Mouse (Mus musculus) embryonic facial prominence, embryonic 15.5 days (tissue): ENCODE results near the gene Sypl. TPM values are rescaled to one million over a fixed set of nuclear protein-coding genes. Genes with fewer than 3 reads are reported as not detected.

Experiments used
- ATAC-seq: fragments of 200-750 bp; cut with Nextera tagmentation; 2 replicates; pipeline ENCODE4 v1.8.0; 2017; ENCODE audit warnings: low read depth, moderate TSS enrichment; ENCODE audit not compliant: insufficient number of reproducible peaks, low FRiP score, low TSS enrichment
- H3K27ac ChIP-seq: fragments of 300-500 bp; sonication (generic); replicated peaks from 2 replicates; pipeline ENCODE4 v1.5.1; 2015; ENCODE audit warnings: mild to moderate bottlenecking, inconsistent platforms
- H3K27me3 ChIP-seq: fragments of 300-500 bp; sonication (generic); 2 replicates; pipeline ENCODE4 v1.6.1; 2015; ENCODE audit warnings: inconsistent platforms
- H3K36me3 ChIP-seq: fragments of 300-500 bp; sonication (generic); 2 replicates; pipeline ENCODE4 v1.6.1; 2015; ENCODE audit warnings: mild to moderate bottlenecking, inconsistent platforms
- H3K4me1 ChIP-seq: fragments of 300-500 bp; sonication (generic); 2 replicates; pipeline ENCODE4 v1.6.1; 2015; ENCODE audit warnings: inconsistent platforms
- H3K4me2 ChIP-seq: fragments of 300-500 bp; sonication (generic); replicated peaks from 2 replicates; pipeline ENCODE4 v1.6.1; 2015; ENCODE audit warnings: mild to moderate bottlenecking, inconsistent platforms
- H3K4me3 ChIP-seq: fragments of 300-500 bp; sonication (generic); replicated peaks from 2 replicates; pipeline ENCODE4 v1.5.1; 2015; ENCODE audit warnings: mild to moderate bottlenecking, inconsistent platforms
- H3K9ac ChIP-seq: fragments of 300-500 bp; sonication (generic); 2 replicates; pipeline ENCODE4 v1.6.1; 2015; ENCODE audit warnings: inconsistent platforms
- H3K9me3 ChIP-seq: fragments of 300-500 bp; sonication (generic); replicated peaks from 2 replicates; pipeline ENCODE4 v1.6.1; 2016; ENCODE audit warnings: inconsistent platforms
- WGBS: fragments of 180-500 bp; shearing (Covaris S2); methylation state at CpG from one replicate; pipeline ENCODE4 v1.1.7; 2015; 5-methylcytosine and 5-hydroxymethylcytosine counted together
- polyA plus RNA-seq: library from polyadenylated mRNA; unstranded; fragments of >200 nt; fragmentation: Nextera tagmentation; extraction: Ambion mirVana; gene quantifications from 2 replicates; pipeline ENCODE4 v1.2.1, GENCODE M21; 2015

Sypl gene
- polyA plus RNA-seq, 1 experiment from 2014 or later = 106 TPM

GRCm38 (mm10) chr12:32921532-32922131 is 32.1 kb upstream of the Sypl start:
- Histone ChIP-seq H3K4me2 (no peak overlapping the region), H3K4me3 (no peak overlapping the region), H3K9ac (no peak overlapping the region), H3K9me3 (no peaks in the 10 kb centered on the region), H3K36me3 (no peaks in the 10 kb centered on the region), H3K27ac (no peak overlapping the region), H3K27me3 (no peaks in the 10 kb centered on the region), H3K4me1 (peaks cover 14% of the 10 kb centered on the region)
- ATAC-seq = no peak
- 93% methylated on average over 7 of the region's 7 CpGs for WGBS

- no peak overlapping the region for H3K4me2 ChIP-seq
- no peak for ATAC-seq
These were observed 29.4 kb upstream of the Sypl start for GRCm38 (mm10) chr12:32924245-32924644.

GRCm38 (mm10) chr12:32926331-32927172 is 27.1 kb upstream of the Sypl start:
- Histone ChIP-seq H3K9me3 (no peaks in the 10 kb centered on the region), H3K27ac (peak overlapping the region; percentile 52), H3K4me2 (no peak overlapping the region), H3K27me3 (no peaks in the 10 kb centered on the region), H3K36me3 (no peaks in the 10 kb centered on the region), H3K4me3 (no peak overlapping the region), H3K9ac (no peak overlapping the region), H3K4me1 (peaks cover 30% of the 10 kb centered on the region)
- peak; percentile 68 for ATAC-seq
- 43% methylated on average over 18 of the region's 18 CpGs for WGBS

More at GRCm38 (mm10) chr12:32924245-32924644, 29.4 kb upstream of the Sypl start:
- H3K9ac ChIP-seq = no peak overlapping the region
- WGBS = 46% methylated on average over 3 of the region's 3 CpGs
- H3K36me3 ChIP-seq = no peaks in the 10 kb centered on the region
- no peak overlapping the region for H3K4me3 ChIP-seq
- no peak overlapping the region for H3K27ac ChIP-seq
- H3K4me1 ChIP-seq = peaks cover 30% of the 10 kb centered on the region
- no peaks in the 10 kb centered on the region for H3K9me3 ChIP-seq
- H3K27me3 ChIP-seq = no peaks in the 10 kb centered on the region

GRCm38 (mm10) chr12:32927231-32927835 is 26.4 kb upstream of the Sypl start:
- Histone ChIP-seq H3K27ac (no peak overlapping the region; the same call in 1 of the 2 replicates), H3K27me3 (no peaks in the 10 kb centered on the region), H3K9ac (no peak overlapping the region), H3K9me3 (no peaks in the 10 kb centered on the region), H3K36me3 (no peaks in the 10 kb centered on the region), H3K4me1 (peaks cover 30% of the 10 kb centered on the region), H3K4me2 (no peak overlapping the region), H3K4me3 (no peak overlapping the region)
- WGBS = 73% methylated on average over 10 of the region's 10 CpGs
- ATAC-seq = no peak

GRCm38 (mm10) chr12:32928180-32928579 is 25.5 kb upstream of the Sypl start:
- no peak for ATAC-seq
- no peaks in the 10 kb centered on the region for H3K36me3 ChIP-seq
- H3K4me3 ChIP-seq = no peak overlapping the region
- H3K4me1 ChIP-seq = peaks cover 30% of the 10 kb centered on the region
- no peak overlapping the region for H3K4me2 ChIP-seq
- H3K9ac ChIP-seq = no peak overlapping the region
- H3K27ac ChIP-seq = no peak overlapping the region; the same call in 1 of the 2 replicates
- no peaks in the 10 kb centered on the region for H3K9me3 ChIP-seq
- WGBS = 41% methylated on average over 3 of the region's 3 CpGs
- no peaks in the 10 kb centered on the region for H3K27me3 ChIP-seq

GRCm38 (mm10) chr12:32929831-32930513 is 23.7 kb upstream of the Sypl start:
- WGBS = 86% methylated on average over 11 of the region's 11 CpGs
- H3K9ac ChIP-seq = no peak overlapping the region
- no peak for ATAC-seq

GRCm38 (mm10) chr12:32930566-32930965 is 23.1 kb upstream of the Sypl start:
- WGBS = 78% methylated on average over 7 of the region's 7 CpGs
- Histone ChIP-seq H3K4me1 (peaks cover 27% of the 10 kb centered on the region), H3K4me2 (no peak overlapping the region), H3K4me3 (no peak overlapping the region), H3K9me3 (no peaks in the 10 kb centered on the region), H3K36me3 (no peaks in the 10 kb centered on the region), H3K27me3 (no peaks in the 10 kb centered on the region), H3K9ac (no peak overlapping the region), H3K27ac (no peak overlapping the region)
- no peak for ATAC-seq

More at GRCm38 (mm10) chr12:32929831-32930513, 23.7 kb upstream of the Sypl start:
- Histone ChIP-seq H3K9me3 (no peaks in the 10 kb centered on the region), H3K4me2 (no peak overlapping the region), H3K36me3 (no peaks in the 10 kb centered on the region), H3K4me1 (peaks cover 30% of the 10 kb centered on the region), H3K4me3 (no peak overlapping the region), H3K27me3 (no peaks in the 10 kb centered on the region), H3K27ac (no peak overlapping the region)

GRCm38 (mm10) chr12:32936246-32936946 is 17.3 kb upstream of the Sypl start:
- Histone ChIP-seq H3K27ac (no peak overlapping the region), H3K9me3 (no peaks in the 10 kb centered on the region), H3K36me3 (no peaks in the 10 kb centered on the region), H3K9ac (no peak overlapping the region), H3K27me3 (no peaks in the 10 kb centered on the region), H3K4me1 (no peaks in the 10 kb centered on the region), H3K4me2 (no peak overlapping the region), H3K4me3 (no peak overlapping the region)
- ATAC-seq = no peak
- 72% methylated on average over 4 of the region's 4 CpGs for WGBS

GRCm38 (mm10) chr12:32941141-32941540 is 12.6 kb upstream of the Sypl start:
- Histone ChIP-seq H3K4me1 (no peaks in the 10 kb centered on the region), H3K27ac (no peak overlapping the region), H3K9me3 (no peaks in the 10 kb centered on the region), H3K4me3 (no peak overlapping the region), H3K4me2 (no peak overlapping the region), H3K27me3 (no peaks in the 10 kb centered on the region), H3K9ac (no peak overlapping the region), H3K36me3 (no peaks in the 10 kb centered on the region)
- ATAC-seq = no peak
- WGBS = 80% methylated on average over 4 of the region's 4 CpGs

GRCm38 (mm10) chr12:32943347-32943746 is 10.3 kb upstream of the Sypl start:
- H3K36me3 ChIP-seq = no peaks in the 10 kb centered on the region
- ATAC-seq = no peak
- H3K27ac ChIP-seq = no peak overlapping the region; the same call in 1 of the 2 replicates
- no peak overlapping the region for H3K9ac ChIP-seq
- H3K27me3 ChIP-seq = no peaks in the 10 kb centered on the region
- 68% methylated on average over 4 of the region's 4 CpGs for WGBS
- no peak overlapping the region for H3K4me3 ChIP-seq
- H3K4me1 ChIP-seq = no peaks in the 10 kb centered on the region
- H3K9me3 ChIP-seq = no peaks in the 10 kb centered on the region
- no peak overlapping the region for H3K4me2 ChIP-seq
